In the genomic region with DNA sequence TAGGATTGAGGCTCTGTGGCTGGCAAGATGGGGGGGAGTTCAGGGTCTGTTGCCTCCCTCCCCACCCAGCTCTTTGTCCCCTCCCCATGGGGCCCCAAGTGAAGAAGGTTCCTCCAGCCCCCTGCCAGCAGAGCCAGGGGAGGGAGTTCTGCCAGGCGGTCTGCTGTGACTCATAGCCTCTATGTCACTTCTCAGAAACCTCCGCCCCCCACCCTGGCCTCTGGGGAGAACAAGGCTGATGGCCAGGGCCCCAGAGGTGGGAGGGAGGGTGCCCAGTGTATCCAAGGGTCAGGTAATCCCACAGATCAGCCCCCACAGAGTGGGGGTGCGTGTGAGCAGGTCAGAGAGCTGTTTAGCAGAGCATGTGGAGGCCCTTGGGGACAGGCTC, we compare ENCODE assay signal across 8 mouse cellular contexts. TPM values are rescaled to one million over a fixed set of nuclear protein-coding genes. Genes with fewer than 3 reads are reported as not detected.
DNase-seq lines count a peak whose midpoint lies in the region; ATAC-seq and TF ChIP-seq lines count a peak whose summit lies in the region.

No protein-coding gene starts in this region.

- H3K4me3 ChIP-seq in ES-Bruce4 (ENCODE audit: low read depth, low read length): no peak overlapping the region
- peak overlapping the region; percentile 99 for H3K4me3 ChIP-seq in forebrain, embryonic 11.5 days (ENCODE audit: low read depth, low read length)
- H3K4me3 ChIP-seq in intestine, embryonic 15.5 days (replicated peaks): peak overlapping the region; percentile 90
- H3K4me3 ChIP-seq in lung, embryonic 15.5 days: peak overlapping the region; percentile 81
- peak overlapping the region; percentile 93 for H3K4me3 ChIP-seq in stomach, embryonic 16.5 days (replicated peaks; ENCODE audit: low read length)

- peak; percentile 67 to 71 for DNase-seq in heart, adult 18-20 months
- no peak for DNase-seq in heart, postnatal 14 days
- no peak for DNase-seq in forebrain, embryonic 11.5 days (ENCODE audit: low spot score)
- DNase-seq in ovary, adult 18-20 months (ENCODE audit: low spot score): no peak

- no peak for TF ChIP-seq POLR2A in ES-Bruce4 (IDR thresholded peaks at IDR 0.05; ENCODE audit: insufficient read depth, low read length)

- no peak for ATAC-seq in forebrain, embryonic 11.5 days (replicated peaks; ENCODE audit: low FRiP score)
- no peak for ATAC-seq in intestine, embryonic 15.5 days
- no peak for ATAC-seq in lung, embryonic 15.5 days (ENCODE audit: borderline replicate concordance, extremely low read depth, low FRiP score, low TSS enrichment)
- ATAC-seq in stomach, embryonic 16.5 days (ENCODE audit: insufficient read depth, low FRiP score): no peak

- H3K4me2 ChIP-seq in forebrain, embryonic 11.5 days (ENCODE audit: low read depth, low read length, severe bottlenecking): peak overlapping the region; percentile 73
- H3K4me2 ChIP-seq in intestine, embryonic 15.5 days (replicated peaks): peak overlapping the region; percentile 92
- H3K4me2 ChIP-seq in lung, embryonic 15.5 days: peak overlapping the region; percentile 89
- H3K4me2 ChIP-seq in stomach, embryonic 16.5 days (ENCODE audit: low read depth, low read length): peak overlapping the region; percentile 93

- H3K36me3 ChIP-seq in ES-Bruce4 (ENCODE audit: control insufficient read depth, insufficient read depth, low read length, poor library complexity, severe bottlenecking): peaks cover 39% of the 10 kb centered on the region
- H3K36me3 ChIP-seq in forebrain, embryonic 11.5 days (ENCODE audit: control insufficient read depth, insufficient read depth, low read length): peaks cover 50% of the 10 kb centered on the region
- peaks cover 46% of the 10 kb centered on the region for H3K36me3 ChIP-seq in intestine, embryonic 15.5 days
- H3K36me3 ChIP-seq in lung, embryonic 15.5 days: peaks cover 55% of the 10 kb centered on the region
- peaks cover 39% of the 10 kb centered on the region for H3K36me3 ChIP-seq in stomach, embryonic 16.5 days (ENCODE audit: control insufficient read depth, insufficient read depth, low read length)

- H3K9ac ChIP-seq in ES-Bruce4 (ENCODE audit: low read depth, poor library complexity, severe bottlenecking): peak overlapping the region; percentile 93
- peak overlapping the region; percentile 100 for H3K9ac ChIP-seq in forebrain, embryonic 11.5 days (ENCODE audit: low read length)
- peak overlapping the region; percentile 95 for H3K9ac ChIP-seq in intestine, embryonic 15.5 days
- peak overlapping the region; percentile 98 for H3K9ac ChIP-seq in lung, embryonic 15.5 days
- H3K9ac ChIP-seq in stomach, embryonic 16.5 days (ENCODE audit: low read length): peak overlapping the region; percentile 97

- no peak for TF ChIP-seq EP300 in ES-Bruce4 (IDR thresholded peaks at IDR 0.05; ENCODE audit: insufficient read depth, low read depth, low read length)

- no peaks in the 10 kb centered on the region for H3K27me3 ChIP-seq in ES-Bruce4 (ENCODE audit: control insufficient read depth, insufficient read depth, low read length, poor library complexity, severe bottlenecking)
- no peaks in the 10 kb centered on the region for H3K27me3 ChIP-seq in forebrain, embryonic 11.5 days (ENCODE audit: control insufficient read depth, insufficient read depth, low read length)
- H3K27me3 ChIP-seq in intestine, embryonic 15.5 days (replicated peaks): no peaks in the 10 kb centered on the region
- no peaks in the 10 kb centered on the region for H3K27me3 ChIP-seq in lung, embryonic 15.5 days
- H3K27me3 ChIP-seq in stomach, embryonic 16.5 days (ENCODE audit: control insufficient read depth, insufficient read depth, low read length): no peaks in the 10 kb centered on the region

- TF ChIP-seq CTCF in ES-Bruce4 (IDR thresholded peaks at IDR 0.05; ENCODE audit: low read depth, low read length): no peak

- no peak overlapping the region for H3K27ac ChIP-seq in ES-Bruce4 (ENCODE audit: insufficient read depth, low read length)
- 0 out of 2 replicates have a peak overlapping the region, but pooled peaks have one; percentile 99 for H3K27ac ChIP-seq in forebrain, embryonic 11.5 days (ENCODE audit: low read depth, low read length)
- peak overlapping the region; percentile 97 for H3K27ac ChIP-seq in intestine, embryonic 15.5 days
- peak overlapping the region; percentile 96 for H3K27ac ChIP-seq in lung, embryonic 15.5 days
- H3K27ac ChIP-seq in stomach, embryonic 16.5 days (ENCODE audit: low read length): peak overlapping the region; percentile 99

- H3K4me1 ChIP-seq in ES-Bruce4 (ENCODE audit: control insufficient read depth, insufficient read depth, low read length): peaks cover 6% of the 10 kb centered on the region
- peaks cover 46% of the 10 kb centered on the region for H3K4me1 ChIP-seq in forebrain, embryonic 11.5 days (replicated peaks; ENCODE audit: control insufficient read depth, insufficient read depth, low read length)
- peaks cover 58% of the 10 kb centered on the region for H3K4me1 ChIP-seq in intestine, embryonic 15.5 days (replicated peaks)
- peaks cover 63% of the 10 kb centered on the region for H3K4me1 ChIP-seq in lung, embryonic 15.5 days
- H3K4me1 ChIP-seq in stomach, embryonic 16.5 days (ENCODE audit: control insufficient read depth, insufficient read depth, low read length): peaks cover 57% of the 10 kb centered on the region

- 43% methylated on average over 3 of the region's 3 CpGs for WGBS in forebrain, embryonic 11.5 days
- 12% methylated on average over 3 of the region's 3 CpGs for WGBS in intestine, embryonic 15.5 days
- 20% methylated on average over 3 of the region's 3 CpGs for WGBS in lung, embryonic 15.5 days
- 13% methylated on average over 3 of the region's 3 CpGs for WGBS in stomach, embryonic 16.5 days

- H3K9me3 ChIP-seq in ES-Bruce4 (replicated peaks; ENCODE audit: control insufficient read depth, insufficient read depth, low read length, poor library complexity, severe bottlenecking): no peaks in the 10 kb centered on the region
- no peaks in the 10 kb centered on the region for H3K9me3 ChIP-seq in forebrain, embryonic 11.5 days (ENCODE audit: control insufficient read depth, low read length)
- no peaks in the 10 kb centered on the region for H3K9me3 ChIP-seq in intestine, embryonic 15.5 days
- no peaks in the 10 kb centered on the region for H3K9me3 ChIP-seq in lung, embryonic 15.5 days
- H3K9me3 ChIP-seq in stomach, embryonic 16.5 days (replicated peaks; ENCODE audit: control insufficient read depth, low read length): no peaks in the 10 kb centered on the region

- intact Hi-C loops in heart, postnatal 14 days (cut with DNase I): no loop called here

RNA-seq across cellular contexts. Expression of gene Midn, which starts 4.8 kb away (rescaled TPM):
- total RNA-seq in heart, adult 18-20 months (2021): 100 to 1,000 TPM; 117 to 125 TPM
- total RNA-seq in heart, postnatal 14 days (2021): 100 to 1,000 TPM; 158 to 178 TPM
- 67.4 and 73.2 TPM in 2 replicates for polyA plus RNA-seq in ES-Bruce4 (2011; ENCODE audit: insufficient read depth, insufficient read length, low read depth, missing spikeins)
- polyA plus RNA-seq in forebrain, embryonic 11.5 days (2014; fragmentation: Nextera tagmentation; extraction: Ambion mirVana): 58.3 and 66.4 TPM in 2 replicates
- 14.1 and 16.1 TPM in 2 replicates for polyA plus RNA-seq in intestine, embryonic 15.5 days (2015; fragmentation: Nextera tagmentation; extraction: Ambion mirVana)
- 17.5 and 18.6 TPM in 2 replicates for polyA plus RNA-seq in lung, embryonic 15.5 days (2015; fragmentation: Nextera tagmentation; extraction: Ambion mirVana)
- polyA plus RNA-seq in stomach, embryonic 16.5 days (2015; fragmentation: Nextera tagmentation; extraction: Ambion mirVana): 7.8 and 9.8 TPM in 2 replicates

RNA-seq across cellular contexts. Expression of gene Cbarp, which starts 12.2 kb away (rescaled TPM):
- 1 to 10 TPM; 2.7 to 3.1 TPM for total RNA-seq in heart, adult 18-20 months (2021)
- total RNA-seq in heart, postnatal 14 days (2021): 1 to 10 TPM; 3.0 to 3.3 TPM
- polyA plus RNA-seq in ES-Bruce4 (2011; ENCODE audit: insufficient read depth, insufficient read length, low read depth, missing spikeins): 29.8 and 33.4 TPM in 2 replicates
- polyA plus RNA-seq in forebrain, embryonic 11.5 days (2014; fragmentation: Nextera tagmentation; extraction: Ambion mirVana): 10.4 and 15.0 TPM in 2 replicates
- polyA plus RNA-seq in intestine, embryonic 15.5 days (2015; fragmentation: Nextera tagmentation; extraction: Ambion mirVana): 4.8 and 5.1 TPM in 2 replicates
- polyA plus RNA-seq in lung, embryonic 15.5 days (2015; fragmentation: Nextera tagmentation; extraction: Ambion mirVana): 3.9 and 5.0 TPM in 2 replicates
- polyA plus RNA-seq in stomach, embryonic 16.5 days (2015; fragmentation: Nextera tagmentation; extraction: Ambion mirVana): 3.1 and 3.9 TPM in 2 replicates

RNA-seq across cellular contexts. Expression of gene Cirbp, which starts 12.9 kb away (rescaled TPM):
- 10 to 100 TPM; 46.3 to 54.9 TPM for total RNA-seq in heart, adult 18-20 months (2021)
- total RNA-seq in heart, postnatal 14 days (2021): 10 to 100 TPM; 40.4 to 64.3 TPM
- polyA plus RNA-seq in ES-Bruce4 (2011; ENCODE audit: insufficient read depth, insufficient read length, low read depth, missing spikeins): 51.9 and 58.2 TPM in 2 replicates
- polyA plus RNA-seq in forebrain, embryonic 11.5 days (2014; fragmentation: Nextera tagmentation; extraction: Ambion mirVana): 82.0 and 83.4 TPM in 2 replicates
- 69.4 and 83.9 TPM in 2 replicates for polyA plus RNA-seq in intestine, embryonic 15.5 days (2015; fragmentation: Nextera tagmentation; extraction: Ambion mirVana)
- polyA plus RNA-seq in lung, embryonic 15.5 days (2015; fragmentation: Nextera tagmentation; extraction: Ambion mirVana): 94.6 and 95.1 TPM in 2 replicates
- polyA plus RNA-seq in stomach, embryonic 16.5 days (2015; fragmentation: Nextera tagmentation; extraction: Ambion mirVana): 69.8 and 80.8 TPM in 2 replicates

RNA-seq across cellular contexts. Expression of gene Atp5d, which starts 14.4 kb away (rescaled TPM):
- 1,000 to 10,000 TPM; 1,096 to 1,108 TPM for total RNA-seq in heart, adult 18-20 months (2021)
- total RNA-seq in heart, postnatal 14 days (2021): 1,000 to 10,000 TPM; 1,168 to 1,183 TPM
- polyA plus RNA-seq in ES-Bruce4 (2011; ENCODE audit: insufficient read depth, insufficient read length, low read depth, missing spikeins): 242 and 255 TPM in 2 replicates
- 401 and 414 TPM in 2 replicates for polyA plus RNA-seq in forebrain, embryonic 11.5 days (2014; fragmentation: Nextera tagmentation; extraction: Ambion mirVana)
- 701 and 737 TPM in 2 replicates for polyA plus RNA-seq in intestine, embryonic 15.5 days (2015; fragmentation: Nextera tagmentation; extraction: Ambion mirVana)
- 521 and 541 TPM in 2 replicates for polyA plus RNA-seq in lung, embryonic 15.5 days (2015; fragmentation: Nextera tagmentation; extraction: Ambion mirVana)
- polyA plus RNA-seq in stomach, embryonic 16.5 days (2015; fragmentation: Nextera tagmentation; extraction: Ambion mirVana): 536 and 594 TPM in 2 replicates

RNA-seq across cellular contexts. Expression of gene 1600002K03Rik, which starts 19.9 kb away (rescaled TPM):
- total RNA-seq in heart, adult 18-20 months (2021): 1 to 10 TPM; 4.2 to 5.7 TPM
- total RNA-seq in heart, postnatal 14 days (2021): 1 to 10 TPM; 3.8 to 4.7 TPM
- polyA plus RNA-seq in ES-Bruce4 (2011; ENCODE audit: insufficient read depth, insufficient read length, low read depth, missing spikeins): 7.6 and 7.7 TPM in 2 replicates
- polyA plus RNA-seq in forebrain, embryonic 11.5 days (2014; fragmentation: Nextera tagmentation; extraction: Ambion mirVana): 6.4 and 8.3 TPM in 2 replicates
- polyA plus RNA-seq in intestine, embryonic 15.5 days (2015; fragmentation: Nextera tagmentation; extraction: Ambion mirVana): 22.9 and 25.1 TPM in 2 replicates
- 11.6 and 14.7 TPM in 2 replicates for polyA plus RNA-seq in lung, embryonic 15.5 days (2015; fragmentation: Nextera tagmentation; extraction: Ambion mirVana)
- polyA plus RNA-seq in stomach, embryonic 16.5 days (2015; fragmentation: Nextera tagmentation; extraction: Ambion mirVana): 16.4 and 16.6 TPM in 2 replicates

Comparison
In these comparisons a context has a peak if more than half of its experiments do, and no peak if none do; other contexts are left out.
1. DNase-seq: peak in heart, adult 18-20 months (2 of 2); none in heart, postnatal 14 days (0 of 2), forebrain, embryonic 11.5 days (single experiment) and ovary, adult 18-20 months (single experiment).
2. Peak in every context shown above with its lines, with median percentiles within 50 percentile points of each other: H3K9ac ChIP-seq and H3K4me2 ChIP-seq.